Mouse (Mus musculus) stomach, postnatal 0 days (tissue): Measurements from ENCODE around the gene Clec2d.

Source experiments
- CTCF ChIP-seq: IDR thresholded peaks from 2 replicates; pipeline ENCODE4 v1.5.1; 2016; ENCODE audit warnings: antibody characterized with exemption, low read depth, mild to moderate bottlenecking, moderate library complexity
- EP300 ChIP-seq: optimal IDR thresholded peaks from 2 replicates; pipeline ENCODE3; 2016; ENCODE audit warnings: antibody characterized with exemption

- TF ChIP-seq CTCF = no peak
- TF ChIP-seq EP300 = no peak
These were observed 43.7 kb downstream of the Clec2d start for GRCm38 (mm10) chr6:129224090-129224489.
